Mouse (Mus musculus) mouse embryonic stem cell (cell line): ENCODE measurements at regions not wholly inside any gene's neighbourhood (a gene's known extent, or its start where the extent isn't known, plus 50 kb on each side); places are given as distances from the start of the nearest gene placed in this dataset.

Source experiments
- in situ Hi-C, 2 experiments: fragments of 300-500 bp; cut with MboI; formaldehyde crosslinking; loops; 1 replicate in 1 of 2; 3 replicates in 1 of 2; pipeline ENCODE4 v1.14.3; 2019 to 2020; ENCODE audit warnings: low sequenced_read_pairs in 2 of 2, low pct_unique_long_range_greater_than_20kb in 1 of 2, mixed read lengths in 1 of 2; ENCODE audit not compliant: unreplicated experiment in 1 of 2

- in situ Hi-C loops, result no loop called here
These were observed 368.0 kb downstream of the Abcc12 start for GRCm38 (mm10) chr8:86212461-86212860.

- in situ Hi-C loops, result no loop called here
These were observed 368.1 kb downstream of the Phkb start for GRCm38 (mm10) chr8:86208812-86209262.

- in situ Hi-C loops, result no loop called here
These were observed 363.9 kb downstream of the Phkb start for GRCm38 (mm10) chr8:86204421-86205229.

- in situ Hi-C loops, result no loop called here
These were observed 362.3 kb downstream of the Phkb start for GRCm38 (mm10) chr8:86203107-86203506.

GRCm38 (mm10) chr8:86201830-86202229 lies 361.1 kb downstream of the Phkb start:
- in situ Hi-C loops, result no loop called here

GRCm38 (mm10) chr8:86192262-86192661 lies 351.5 kb downstream of the Phkb start:
- in situ Hi-C loops, result no loop called here

- in situ Hi-C loops, result no loop called here
These were observed 343.9 kb downstream of the Phkb start for GRCm38 (mm10) chr8:86184671-86185070.

- in situ Hi-C loops, result no loop called here
These were observed 340.0 kb downstream of the Phkb start for GRCm38 (mm10) chr8:86180793-86181192.

GRCm38 (mm10) chr8:86170091-86170490 lies 329.3 kb downstream of the Phkb start:
- in situ Hi-C loops, result no loop called here

- in situ Hi-C loops, result no loop called here
These were observed 324.1 kb downstream of the Phkb start for GRCm38 (mm10) chr8:86164818-86165217.

- in situ Hi-C loops, result no loop called here
These were observed 318.5 kb downstream of the Phkb start for GRCm38 (mm10) chr8:86159074-86159783.

GRCm38 (mm10) chr8:86147586-86147985 lies 306.8 kb downstream of the Phkb start:
- in situ Hi-C loops, result no loop called here

- in situ Hi-C loops, result no loop called here
These were observed 284.5 kb downstream of the Phkb start for GRCm38 (mm10) chr8:86125244-86125643.

GRCm38 (mm10) chr8:86124655-86125054 lies 283.9 kb downstream of the Phkb start:
- in situ Hi-C loops, result no loop called here
